Mouse (Mus musculus): ENCODE measurements around the gene Fam186a. TPM values are rescaled to one million over a fixed set of nuclear protein-coding genes. Genes with fewer than 3 reads are reported as not detected.
"Not testable (repeated sequence)": the region's sequence is repeated elsewhere in the genome, so short reads cannot be mapped to it uniquely, and the experiment has no call there.

Fam186a gene
- polyA plus RNA-seq, 1 experiment from 2014 or later: not detected

- H3K27me3 ChIP-seq (replicated peaks): no peaks in the 10 kb centered on the region
- peak overlapping the region; percentile 97 for H3K27ac ChIP-seq (ENCODE audit: poor library complexity, severe bottlenecking)
- under 1% methylated on average over 84 of the region's 84 CpGs for WGBS
- peak; percentile 88 for ATAC-seq (ENCODE audit: insufficient number of reproducible peaks, low FRiP score)
- no peaks in the 10 kb centered on the region for H3K9me3 ChIP-seq (replicated peaks)
- H3K9ac ChIP-seq: peak overlapping the region; percentile 86
- H3K4me2 ChIP-seq: peak overlapping the region; percentile 80
- H3K36me3 ChIP-seq: no peaks in the 10 kb centered on the region
- H3K4me1 ChIP-seq (replicated peaks): peaks cover 10% of the 10 kb centered on the region
- H3K4me3 ChIP-seq: peak overlapping the region; percentile 74
Measured at GRCm38 (mm10) chr15:99972989-99973911, 6.4 kb upstream of the Fam186a start.

GRCm38 (mm10) chr15:99972361-99972988 lies 5.6 kb upstream of the Fam186a start:
- Histone ChIP-seq H3K9me3 (replicated peaks) (no peaks in the 10 kb centered on the region), H3K4me3 (peak overlapping the region; percentile 74), H3K9ac (peak overlapping the region; percentile 86), H3K4me2 (peak overlapping the region; percentile 80), H3K36me3 (no peaks in the 10 kb centered on the region), H3K4me1 (replicated peaks) (peaks cover 10% of the 10 kb centered on the region; the same call in 1 of the 2 replicates), H3K27me3 (replicated peaks) (no peaks in the 10 kb centered on the region), H3K27ac (ENCODE audit: poor library complexity, severe bottlenecking) (peak overlapping the region; percentile 97)
- ATAC-seq (ENCODE audit: insufficient number of reproducible peaks, low FRiP score): peak; percentile 97
- 0% methylated on average over 50 of the region's 50 CpGs for WGBS

- no peak overlapping the region for H3K27ac ChIP-seq (ENCODE audit: poor library complexity, severe bottlenecking)
- no peak overlapping the region for H3K4me2 ChIP-seq
- H3K27me3 ChIP-seq (replicated peaks): no peaks in the 10 kb centered on the region
- no peaks in the 10 kb centered on the region for H3K36me3 ChIP-seq
- no peak overlapping the region for H3K9ac ChIP-seq
- 88% methylated on average over 1 of the region's 1 CpGs for WGBS
- no peaks in the 10 kb centered on the region for H3K9me3 ChIP-seq (replicated peaks)
- no peak overlapping the region for H3K4me3 ChIP-seq
- no peak for ATAC-seq (ENCODE audit: insufficient number of reproducible peaks, low FRiP score)
- H3K4me1 ChIP-seq (replicated peaks): peaks cover 6% of the 10 kb centered on the region; the same call in 1 of the 2 replicates
Measured at GRCm38 (mm10) chr15:99970606-99971005, 3.7 kb upstream of the Fam186a start.

- not testable (repeated sequence) for H3K27me3 ChIP-seq (replicated peaks); H3K9me3 ChIP-seq (replicated peaks); H3K27ac ChIP-seq (ENCODE audit: poor library complexity, severe bottlenecking); H3K4me2 ChIP-seq; H3K4me3 ChIP-seq; ATAC-seq (ENCODE audit: insufficient number of reproducible peaks, low FRiP score); H3K9ac ChIP-seq; H3K4me1 ChIP-seq (replicated peaks); H3K36me3 ChIP-seq
- WGBS: 83% methylated on average over 6 of the region's 6 CpGs
Measured at GRCm38 (mm10) chr15:99969765-99970164, 2.9 kb upstream of the Fam186a start, which contains the start of gene Larp4. TSS of gene Larp4 (plus strand) at chr15:99970065.

GRCm38 (mm10) chr15:99965103-99965775 lies 1.6 kb downstream of the Fam186a start:
- no peaks in the 10 kb centered on the region for H3K4me1 ChIP-seq (replicated peaks)
- H3K9ac ChIP-seq: no peak overlapping the region
- ATAC-seq (ENCODE audit: insufficient number of reproducible peaks, low FRiP score): no peak
- H3K9me3 ChIP-seq (replicated peaks): no peaks in the 10 kb centered on the region
- H3K4me3 ChIP-seq: no peak overlapping the region
- H3K27ac ChIP-seq (ENCODE audit: poor library complexity, severe bottlenecking): no peak overlapping the region
- WGBS: 83% methylated on average over 8 of the region's 8 CpGs
- no peak overlapping the region for H3K4me2 ChIP-seq
- H3K36me3 ChIP-seq: no peaks in the 10 kb centered on the region
- H3K27me3 ChIP-seq (replicated peaks): 0 out of 2 replicates have a peak, but pooled peaks cover 2% of the 10 kb centered on the region

GRCm38 (mm10) chr15:99955324-99955723 lies 11.5 kb downstream of the Fam186a start:
- H3K4me2 ChIP-seq: no peak overlapping the region
- no peak overlapping the region for H3K27ac ChIP-seq (ENCODE audit: poor library complexity, severe bottlenecking)
- no peak for ATAC-seq (ENCODE audit: insufficient number of reproducible peaks, low FRiP score)
- 65% methylated on average over 4 of the region's 4 CpGs for WGBS
- H3K27me3 ChIP-seq (replicated peaks): no peaks in the 10 kb centered on the region
- H3K9me3 ChIP-seq (replicated peaks): no peaks in the 10 kb centered on the region
- no peak overlapping the region for H3K9ac ChIP-seq
- no peaks in the 10 kb centered on the region for H3K36me3 ChIP-seq
- H3K4me1 ChIP-seq (replicated peaks): no peaks in the 10 kb centered on the region
- H3K4me3 ChIP-seq: no peak overlapping the region

- Histone ChIP-seq H3K4me3 (no peak overlapping the region), H3K27me3 (replicated peaks) (no peaks in the 10 kb centered on the region), H3K9ac (no peak overlapping the region), H3K9me3 (replicated peaks) (0 out of 2 replicates have a peak, but pooled peaks cover 6% of the 10 kb centered on the region), H3K4me1 (replicated peaks) (no peaks in the 10 kb centered on the region; the same call in 1 of the 2 replicates), H3K36me3 (no peaks in the 10 kb centered on the region), H3K27ac (ENCODE audit: poor library complexity, severe bottlenecking) (no peak overlapping the region), H3K4me2 (no peak overlapping the region)
- no peak for ATAC-seq (ENCODE audit: insufficient number of reproducible peaks, low FRiP score)
- 60% methylated on average over 4 of the region's 4 CpGs for WGBS
Measured at GRCm38 (mm10) chr15:99940970-99941630, 25.8 kb downstream of the Fam186a start.

GRCm38 (mm10) chr15:99940426-99940825 lies 26.4 kb downstream of the Fam186a start:
- ATAC-seq (ENCODE audit: insufficient number of reproducible peaks, low FRiP score): no peak
- no peak overlapping the region for H3K4me3 ChIP-seq
- no peaks in the 10 kb centered on the region for H3K36me3 ChIP-seq
- WGBS: 53% methylated on average over 2 of the region's 2 CpGs
- 0 out of 2 replicates have a peak, but pooled peaks cover 6% of the 10 kb centered on the region for H3K9me3 ChIP-seq (replicated peaks)
- no peak overlapping the region for H3K27ac ChIP-seq (ENCODE audit: poor library complexity, severe bottlenecking)
- no peaks in the 10 kb centered on the region for H3K27me3 ChIP-seq (replicated peaks)
- H3K9ac ChIP-seq: no peak overlapping the region
- no peak overlapping the region for H3K4me2 ChIP-seq
- H3K4me1 ChIP-seq (replicated peaks): no peaks in the 10 kb centered on the region; the same call in 1 of the 2 replicates

GRCm38 (mm10) chr15:99937841-99938240 lies 29.0 kb downstream of the Fam186a start:
- no peaks in the 10 kb centered on the region; the same call in 1 of the 2 replicates for H3K4me1 ChIP-seq (replicated peaks)
- H3K36me3 ChIP-seq: no peaks in the 10 kb centered on the region
- H3K27ac ChIP-seq (ENCODE audit: poor library complexity, severe bottlenecking): no peak overlapping the region
- H3K4me2 ChIP-seq: no peak overlapping the region
- no peak for ATAC-seq (ENCODE audit: insufficient number of reproducible peaks, low FRiP score)
- no peak overlapping the region for H3K4me3 ChIP-seq
- WGBS: 83% methylated on average over 8 of the region's 8 CpGs
- H3K9me3 ChIP-seq (replicated peaks): no peaks in the 10 kb centered on the region
- H3K9ac ChIP-seq: no peak overlapping the region
- H3K27me3 ChIP-seq (replicated peaks): no peaks in the 10 kb centered on the region

- Histone ChIP-seq H3K27ac (ENCODE audit: poor library complexity, severe bottlenecking) (no peak overlapping the region), H3K27me3 (replicated peaks) (no peaks in the 10 kb centered on the region), H3K4me2 (no peak overlapping the region), H3K9me3 (replicated peaks) (no peaks in the 10 kb centered on the region), H3K4me1 (replicated peaks) (no peaks in the 10 kb centered on the region; the same call in 1 of the 2 replicates), H3K9ac (no peak overlapping the region), H3K36me3 (no peaks in the 10 kb centered on the region), H3K4me3 (no peak overlapping the region)
- no peak for ATAC-seq (ENCODE audit: insufficient number of reproducible peaks, low FRiP score)
- WGBS: 90% methylated on average over 3 of the region's 3 CpGs
Measured at GRCm38 (mm10) chr15:99936659-99937058, 30.2 kb downstream of the Fam186a start.
